In genomic region chr8:26622311-26623052, GRCm38 (mm10) we compare ENCODE assay signal across 9 mouse cellular contexts.
A peak's percentile ranks its signal among the peaks of the same experiment; 100 is the strongest.
DNase-seq lines count a peak whose midpoint lies in the region; ATAC-seq lines count a peak whose summit lies in the region.
"Had no signal": no experiment of that assay in that cellular context is flagged by ENCODE, and none has a peak within 500 bp of the region (broad histone marks: within the 10 kb centered on the region; RNA-seq: fewer than 3 reads in every experiment).

No protein-coding gene starts in this region.

- no peaks in the 10 kb centered on the region for H3K36me3 ChIP-seq in hindbrain, embryonic 10.5 days
- H3K36me3 ChIP-seq in midbrain, embryonic 13.5 days: no peaks in the 10 kb centered on the region
- H3K36me3 ChIP-seq: heart, embryonic 15.5 days; limb, embryonic 15.5 days had no signal

- H3K27me3 ChIP-seq in hindbrain, embryonic 10.5 days (ENCODE audit: insufficient read depth, poor library complexity, severe bottlenecking): no peaks in the 10 kb centered on the region
- H3K27me3 ChIP-seq in midbrain, embryonic 13.5 days: no peaks in the 10 kb centered on the region

- peak overlapping the region; percentile 47 for H3K4me2 ChIP-seq in midbrain, embryonic 13.5 days (replicated peaks)
- H3K4me2 ChIP-seq: heart, embryonic 15.5 days; limb, embryonic 15.5 days had no signal

- H3K4me3 ChIP-seq in hindbrain, embryonic 10.5 days: peak overlapping the region; percentile 40
- peak overlapping the region; percentile 19 for H3K4me3 ChIP-seq in midbrain, embryonic 13.5 days (replicated peaks)
- H3K4me3 ChIP-seq: heart, embryonic 15.5 days; limb, embryonic 15.5 days had no signal

- H3K9ac ChIP-seq in midbrain, embryonic 13.5 days (replicated peaks): peak overlapping the region; percentile 48; the same call in 1 of the 2 replicates
- H3K9ac ChIP-seq: heart, embryonic 15.5 days; limb, embryonic 15.5 days had no signal

- peak; percentile 47; the same call in 1 of the 2 replicates for ATAC-seq in common myeloid progenitor, adult 5-6 weeks (replicated peaks; ENCODE audit: low read depth, poor library complexity, severe bottlenecking)
- peak; percentile 73 for ATAC-seq in midbrain, embryonic 13.5 days

- DNase-seq in CD4-positive helper T cell, adult 2 months (ENCODE audit: low read depth, low spot score): peak; percentile 29
- DNase-seq in hindbrain, embryonic 10.5 days (ENCODE audit: low spot score): peak; percentile 56
- no peak for DNase-seq in spleen, adult 18-20 months
- DNase-seq in frontal cortex, postnatal 25 days (ENCODE audit: low spot score in 2 of 2): no peak
- DNase-seq in cerebellum, postnatal 25 days: no peak

- WGBS in hindbrain, embryonic 10.5 days: 18% methylated on average over 12 of the region's 12 CpGs
- WGBS in midbrain, embryonic 13.5 days: 12% methylated on average over 12 of the region's 12 CpGs

- peaks cover 32% of the 10 kb centered on the region for H3K4me1 ChIP-seq in hindbrain, embryonic 10.5 days (replicated peaks)
- peaks cover 32% of the 10 kb centered on the region for H3K4me1 ChIP-seq in midbrain, embryonic 13.5 days (replicated peaks)
- H3K4me1 ChIP-seq: heart, embryonic 15.5 days had no signal

- H3K9me3 ChIP-seq in hindbrain, embryonic 10.5 days: no peaks in the 10 kb centered on the region
- H3K9me3 ChIP-seq in midbrain, embryonic 13.5 days: no peaks in the 10 kb centered on the region
- H3K9me3 ChIP-seq: heart, embryonic 15.5 days; limb, embryonic 15.5 days had no signal

- H3K27ac ChIP-seq in hindbrain, embryonic 10.5 days: peak overlapping the region; percentile 79
- H3K27ac ChIP-seq in midbrain, embryonic 13.5 days: peak overlapping the region; percentile 53
- H3K27ac ChIP-seq: heart, embryonic 15.5 days; limb, embryonic 15.5 days had no signal

Comparison
In these comparisons a context has a peak if more than half of its experiments do, and no peak if none do; other contexts are left out.
1. DNase-seq: peak in CD4-positive helper T cell, adult 2 months (single experiment) and hindbrain, embryonic 10.5 days (single experiment); none in spleen, adult 18-20 months (0 of 2), frontal cortex, postnatal 25 days (0 of 2) and cerebellum, postnatal 25 days (0 of 2).